Mouse (Mus musculus) C2C12 (cell line): ENCODE measurements around the gene Nrtn. TPM values are rescaled to one million over a fixed set of nuclear protein-coding genes. Genes with fewer than 3 reads are reported as not detected.

Experiments used
- H3K27me3 ChIP-seq: one replicate; pipeline ENCODE4 v1.6.1; 2011; ENCODE audit not compliant: control insufficient read depth, insufficient read depth, insufficient read length
- H3K36me3 ChIP-seq: one replicate; pipeline ENCODE4 v1.6.1; 2011; ENCODE audit not compliant: control insufficient read depth, insufficient read depth
- H3K4me3 ChIP-seq: one replicate; pipeline ENCODE4 v1.5.1; 2011; ENCODE audit warnings: mild to moderate bottlenecking, control low read depth; ENCODE audit not compliant: poor library complexity, insufficient read depth, severe bottlenecking
- H3K79me2 ChIP-seq: one replicate; pipeline ENCODE4 v1.6.1; 2011; ENCODE audit not compliant: control insufficient read depth, insufficient read depth
- H3K79me3 ChIP-seq: one replicate; pipeline ENCODE4 v1.6.1; 2011; ENCODE audit warnings: low read depth, control low read depth
- H3ac ChIP-seq: one replicate; pipeline ENCODE3; 2011; ENCODE audit warnings: low read depth; ENCODE audit not compliant: control insufficient read depth, insufficient read length
- CEBPB ChIP-seq: IDR thresholded peaks from one replicate; pipeline ENCODE4 v1.6.1; 2011; ENCODE audit warnings: low read depth, mild to moderate bottlenecking, control low read depth, moderate library complexity
- CTCF ChIP-seq: IDR thresholded peaks from one replicate; pipeline ENCODE4 v1.5.1; 2011; ENCODE audit not compliant: control insufficient read depth, insufficient read depth, insufficient read length
- FOSL1 ChIP-seq: IDR thresholded peaks from one replicate; pipeline ENCODE4 v1.8.0; 2011; ENCODE audit warnings: mild to moderate bottlenecking, low read length; ENCODE audit not compliant: poor library complexity, insufficient read depth, severe bottlenecking
- MAX ChIP-seq: IDR thresholded peaks from one replicate; pipeline ENCODE4 v1.6.1; 2011; ENCODE audit warnings: mild to moderate bottlenecking, control low read depth
- MYOD1 ChIP-seq: IDR thresholded peaks from one replicate; pipeline ENCODE4 v1.6.1; 2011; ENCODE audit warnings: low read depth; ENCODE audit not compliant: control insufficient read depth, insufficient read length
- MYOG ChIP-seq: IDR thresholded peaks from one replicate; pipeline ENCODE4 v1.6.1; 2011; ENCODE audit not compliant: control insufficient read depth, insufficient read length; ENCODE audit errors: extremely low read depth
- USF1 ChIP-seq: IDR thresholded peaks from one replicate; pipeline ENCODE4 v1.6.1; 2011; ENCODE audit warnings: low read depth, mild to moderate bottlenecking, control low read depth, moderate library complexity
- long read RNA-seq, 2 experiments: library from polyadenylated mRNA; unstranded; transcript quantifications; one replicate each; pipeline ENCODE4 v2.0.0; 2019 to 2020
- polyA plus RNA-seq: library from polyadenylated mRNA; unstranded; fragments of >200 nt; fragmentation: generic; extraction: Trizol; gene quantifications from one replicate; pipeline ENCODE4 v1.2.1, GENCODE M21; 2012; ENCODE audit warnings: missing spikeins

Gene Nrtn
- 0.67 TPM for polyA plus RNA-seq
- long read RNA-seq, experiment 1, partial matches to known transcripts, result 0 of 3 reads
- long read RNA-seq, experiment 1, other reads (novel, unspliced or antisense), result 0 of 3 reads
- long read RNA-seq, experiment 2, result 0 reads

DNA sequence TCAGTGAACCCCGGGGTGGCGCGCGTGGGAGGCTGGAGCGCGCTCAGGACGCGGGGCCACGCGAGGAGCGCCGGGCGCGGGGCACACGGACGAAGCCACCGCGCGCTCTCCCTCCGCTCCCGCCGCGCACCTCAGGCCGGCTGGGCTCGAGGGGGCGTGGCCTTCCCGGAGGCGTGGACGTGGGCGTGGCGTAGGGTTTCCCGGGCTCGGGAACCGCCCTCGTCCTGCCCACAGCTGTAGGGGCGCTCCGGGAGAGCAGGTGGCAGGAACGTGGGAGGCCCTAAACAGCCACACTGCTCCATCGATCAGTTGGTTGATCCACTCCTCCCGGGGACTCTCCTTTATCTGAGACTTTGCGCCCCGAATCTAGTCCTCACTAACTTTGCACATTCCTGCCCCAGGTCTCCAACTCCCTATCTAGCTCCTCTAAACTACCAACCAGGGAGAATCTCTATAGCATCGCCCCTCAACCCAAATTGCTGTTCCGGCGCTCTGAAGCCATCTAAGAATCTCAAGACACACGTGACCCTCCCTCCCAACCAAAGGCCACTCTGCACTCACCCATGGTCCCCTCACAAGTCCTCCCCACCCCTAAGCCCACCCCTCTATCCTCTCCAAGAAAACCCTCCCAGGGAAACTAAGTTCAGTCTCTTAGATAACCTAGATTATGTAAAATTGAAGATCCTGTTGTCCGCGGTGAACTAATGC, at the start of gene Nrtn:
Gene Nrtn (minus strand): TSS at position 115 of the 708 bp plus-strand sequence.
- no peaks in the 10 kb centered on the region for H3K36me3 ChIP-seq
- no peaks in the 10 kb centered on the region for H3K79me3 ChIP-seq
- H3K4me3 ChIP-seq, result no peak within 1 kb of the TSS
- peaks cover 30% of the 10 kb centered on the region for H3K27me3 ChIP-seq
- TF ChIP-seq FOSL1 (no peak), CEBPB (no peak), MYOD1 (no peak), MAX (no peak), CTCF (no peak), MYOG (no peak), USF1 (no peak)
- peak within 1 kb of the TSS; percentile 41 for H3ac ChIP-seq
- no peaks in the 10 kb centered on the region for H3K79me2 ChIP-seq

- no peak overlapping the region for H3K4me3 ChIP-seq
- H3ac ChIP-seq, result no peak overlapping the region
- no peaks in the 10 kb centered on the region for H3K79me3 ChIP-seq
- H3K79me2 ChIP-seq, result no peaks in the 10 kb centered on the region
- no peaks in the 10 kb centered on the region for H3K27me3 ChIP-seq
- H3K36me3 ChIP-seq, result no peaks in the 10 kb centered on the region
- TF ChIP-seq CTCF (no peak), MYOG (no peak), CEBPB (no peak), USF1 (no peak), MYOD1 (no peak), MAX (no peak), FOSL1 (no peak)
Observed at GRCm38 (mm10) chr17:56805784-56806183, 48.5 kb upstream of the Nrtn start.

GRCm38 (mm10) chr17:56804952-56805351, 47.6 kb upstream of the Nrtn start:
- Histone ChIP-seq H3K36me3 (no peaks in the 10 kb centered on the region), H3K79me2 (no peaks in the 10 kb centered on the region), H3K4me3 (no peak overlapping the region), H3K27me3 (no peaks in the 10 kb centered on the region), H3K79me3 (no peaks in the 10 kb centered on the region), H3ac (no peak overlapping the region)
- no peak for TF ChIP-seq CTCF
- TF ChIP-seq MAX, result no peak
- TF ChIP-seq USF1, result no peak
- TF ChIP-seq FOSL1, result no peak
- no peak for TF ChIP-seq CEBPB
- no peak for TF ChIP-seq MYOG
- TF ChIP-seq MYOD1, result no peak

DNA sequence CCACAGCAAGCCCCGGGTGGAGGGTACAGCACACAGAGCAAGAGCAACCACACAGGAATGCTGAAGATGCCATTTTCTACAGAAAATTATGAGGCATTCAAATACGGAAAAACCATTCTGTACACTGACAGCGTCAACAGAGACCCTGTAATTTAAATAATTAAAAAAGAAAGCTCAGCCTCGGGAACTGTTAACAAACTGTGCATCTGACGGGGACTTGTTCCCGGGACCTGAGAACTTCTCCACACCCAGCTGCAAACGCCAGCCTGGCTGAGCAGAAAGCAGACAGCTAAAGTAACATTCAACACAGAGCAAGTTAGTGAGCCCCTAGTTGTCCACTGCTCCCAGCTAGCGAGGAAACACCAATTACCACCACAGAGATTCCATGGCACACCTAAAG, 44.7 kb upstream of the Nrtn start:
- no peak overlapping the region for H3K4me3 ChIP-seq
- H3K27me3 ChIP-seq, result no peaks in the 10 kb centered on the region
- TF ChIP-seq CEBPB, result no peak
- TF ChIP-seq CTCF, result no peak
- TF ChIP-seq MAX, result no peak
- TF ChIP-seq FOSL1, result no peak
- TF ChIP-seq MYOD1, result no peak
- TF ChIP-seq USF1, result no peak
- TF ChIP-seq MYOG, result no peak
- no peaks in the 10 kb centered on the region for H3K79me3 ChIP-seq
- H3K79me2 ChIP-seq, result no peaks in the 10 kb centered on the region
- H3K36me3 ChIP-seq, result no peaks in the 10 kb centered on the region
- H3ac ChIP-seq, result no peak overlapping the region

- Histone ChIP-seq H3K36me3 (no peaks in the 10 kb centered on the region), H3K79me3 (no peaks in the 10 kb centered on the region), H3K79me2 (no peaks in the 10 kb centered on the region), H3K27me3 (no peaks in the 10 kb centered on the region), H3K4me3 (no peak overlapping the region), H3ac (no peak overlapping the region)
- TF ChIP-seq CTCF, result no peak
- no peak for TF ChIP-seq CEBPB
Observed at GRCm38 (mm10) chr17:56799276-56799675, 41.9 kb upstream of the Nrtn start.

DNA sequence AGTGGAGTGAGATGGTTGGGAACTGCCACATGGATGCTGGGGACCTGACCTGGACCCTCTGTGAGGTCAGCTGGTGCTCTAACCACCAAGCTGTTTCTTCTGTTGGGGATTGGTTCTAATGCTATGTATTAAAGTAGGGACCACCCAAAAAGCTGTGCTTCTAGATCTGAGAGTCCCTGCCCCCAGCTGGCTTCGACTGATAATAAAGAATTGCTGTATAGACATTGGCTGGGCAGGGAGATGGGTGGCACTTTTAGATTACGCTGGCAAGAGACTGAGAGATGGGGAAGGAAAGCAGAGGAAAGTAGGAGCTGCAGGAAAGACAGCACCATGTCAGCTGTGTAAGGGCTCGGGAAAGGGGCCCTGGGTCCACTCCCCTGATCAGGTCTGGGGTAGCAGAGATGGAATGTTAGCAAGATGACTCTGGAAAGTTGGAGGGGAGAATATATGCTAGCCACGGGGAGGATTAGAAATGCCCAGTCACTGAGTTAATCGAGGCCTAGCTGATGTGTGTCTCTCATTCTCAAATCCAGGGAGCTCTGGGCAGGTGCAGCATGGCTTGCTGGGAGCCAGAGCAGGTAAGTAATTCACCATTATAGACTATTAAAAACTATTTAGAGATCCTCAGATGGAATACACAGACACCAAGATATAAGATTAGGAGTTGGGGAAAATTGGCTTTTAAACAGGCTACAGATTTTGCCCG, 36.4 kb upstream of the Nrtn start:
- Histone ChIP-seq H3K79me3 (no peaks in the 10 kb centered on the region), H3K36me3 (no peaks in the 10 kb centered on the region), H3K27me3 (no peaks in the 10 kb centered on the region), H3K4me3 (no peak overlapping the region), H3ac (no peak overlapping the region), H3K79me2 (no peaks in the 10 kb centered on the region)
- TF ChIP-seq MYOG (no peak), CTCF (no peak), MAX (no peak), MYOD1 (no peak), CEBPB (no peak), USF1 (no peak)
